Mouse (Mus musculus): Measurements from ENCODE around the gene Msh4.

DNA sequence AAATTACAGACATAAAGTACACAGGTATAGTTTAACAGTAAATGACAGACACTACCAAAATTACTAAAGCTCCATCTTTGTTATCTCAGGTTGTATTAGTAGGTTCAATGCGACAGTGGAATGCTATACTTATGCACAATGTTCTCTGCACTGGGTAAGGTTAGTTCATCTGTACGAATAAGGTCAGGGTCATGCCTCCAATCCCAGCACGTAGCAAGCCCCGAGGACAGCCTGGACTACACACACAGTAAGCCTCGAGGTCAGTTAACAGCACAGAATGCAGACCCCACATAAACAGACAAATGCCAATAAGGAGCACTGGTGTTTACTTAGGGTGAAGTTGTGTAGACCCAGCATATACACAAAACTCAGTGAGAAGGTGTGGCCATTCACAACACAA lies 3.0 kb upstream of the Msh4 start:
- TF ChIP-seq GATA1 (IDR thresholded peaks at IDR 0.05; ENCODE audit: borderline replicate concordance, low read length), result no peak
- TF ChIP-seq FLI1 (IDR thresholded peaks at IDR 0.05; ENCODE audit: low read length), result no peak
